Mouse (Mus musculus): Measurements from ENCODE around the gene Ccser1. TPM values are rescaled to one million over a fixed set of nuclear protein-coding genes. Genes with fewer than 3 reads are reported as not detected.

Ccser1 gene
- polyA plus RNA-seq, 1 experiment: not detected

DNA sequence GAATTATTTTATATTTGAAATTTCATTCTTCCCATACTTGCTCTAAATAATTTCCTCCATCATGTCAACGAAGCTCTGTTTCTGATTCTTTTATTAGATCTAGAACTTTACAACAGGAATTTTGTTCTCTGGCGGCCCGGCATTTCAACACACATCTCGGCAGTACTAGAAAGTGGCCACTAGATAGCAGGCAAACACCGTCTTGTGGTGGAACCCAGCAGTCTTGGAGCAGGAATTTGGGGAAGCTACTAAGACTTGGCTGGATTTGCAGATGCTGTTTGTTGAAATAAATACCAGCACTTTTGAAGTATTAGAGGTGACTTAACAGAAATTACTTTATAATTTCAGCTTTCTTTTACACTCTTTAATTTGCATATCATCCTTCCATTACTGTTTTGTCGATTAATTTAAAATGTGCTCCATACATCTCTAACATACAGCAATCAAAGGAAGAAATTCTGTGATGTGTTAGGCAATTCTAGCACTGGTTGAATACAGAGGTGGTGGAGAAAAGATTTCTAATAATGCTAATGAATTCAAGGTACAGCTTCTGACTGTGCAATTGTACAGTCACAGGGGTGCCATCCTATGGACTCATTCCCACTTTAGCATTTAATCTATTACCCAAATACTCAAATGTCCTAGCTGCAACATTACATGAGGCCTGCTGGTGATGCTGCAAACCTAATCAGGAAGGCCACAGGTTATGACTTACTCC, 135.9 kb downstream of the Ccser1 start:
- TF ChIP-seq GATA1 (IDR thresholded peaks at IDR 0.05; ENCODE audit: low read length): no peak

DNA sequence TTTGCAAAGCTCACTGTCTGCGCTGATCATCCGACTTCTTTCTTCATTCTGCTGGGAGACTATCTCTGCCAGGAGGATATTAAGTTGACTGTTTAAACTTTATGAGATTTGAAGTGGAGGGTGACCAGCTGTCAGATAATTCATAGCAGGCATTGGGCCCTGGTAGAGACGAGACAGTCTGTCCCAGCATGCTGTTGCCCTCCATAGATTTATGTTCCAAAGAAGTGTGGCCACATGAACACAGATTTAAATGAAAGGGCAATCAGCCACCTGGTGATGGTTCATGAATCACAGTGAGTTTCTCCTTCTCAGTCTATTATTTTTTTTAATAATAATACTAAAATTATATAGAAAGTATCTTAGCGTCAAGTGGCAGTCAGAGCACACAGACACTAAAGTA, 140.7 kb downstream of the Ccser1 start:
- no peak for TF ChIP-seq GATA1 (IDR thresholded peaks at IDR 0.05; ENCODE audit: low read length)

DNA sequence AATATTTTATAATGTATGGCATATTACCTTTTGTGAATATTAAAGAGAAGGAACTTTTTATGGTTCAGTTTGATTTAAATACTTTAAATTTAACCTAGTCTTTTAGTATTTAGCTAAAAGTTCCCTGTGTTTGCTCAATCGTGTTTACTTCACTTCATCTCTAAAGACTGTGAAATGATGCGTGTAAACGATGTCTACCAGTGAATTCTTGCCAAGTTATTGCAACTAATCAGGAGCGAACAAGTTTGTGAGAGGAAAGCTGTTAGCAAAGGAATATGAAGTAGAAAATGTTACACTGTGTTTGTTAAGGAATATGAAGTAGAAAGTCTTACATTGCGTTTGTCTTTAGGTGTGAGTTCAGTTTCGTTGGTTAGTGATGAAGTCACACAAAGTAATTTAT, 142.2 kb downstream of the Ccser1 start:
- TF ChIP-seq GATA1 (IDR thresholded peaks at IDR 0.05; ENCODE audit: low read length): no peak

DNA sequence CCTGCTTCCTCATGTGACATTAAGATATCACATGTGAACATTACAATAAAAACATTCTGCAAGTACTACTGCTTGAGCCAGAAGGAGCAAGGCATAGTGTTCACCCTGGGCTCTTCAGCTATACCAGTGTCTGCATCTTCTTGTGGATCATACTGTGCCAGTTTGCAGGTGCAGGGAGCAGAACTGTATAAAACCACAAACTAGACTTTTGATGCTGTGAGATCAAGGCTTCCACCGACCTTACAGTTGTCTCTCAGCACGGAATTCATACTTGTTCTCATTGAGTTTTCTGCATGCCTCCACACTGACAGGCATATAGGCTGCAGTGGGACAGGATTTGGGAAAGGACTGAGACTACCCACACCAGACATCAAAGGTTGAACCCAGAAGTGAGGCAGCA, 146.0 kb downstream of the Ccser1 start:
- TF ChIP-seq GATA1 (IDR thresholded peaks at IDR 0.05; ENCODE audit: low read length): no peak

DNA sequence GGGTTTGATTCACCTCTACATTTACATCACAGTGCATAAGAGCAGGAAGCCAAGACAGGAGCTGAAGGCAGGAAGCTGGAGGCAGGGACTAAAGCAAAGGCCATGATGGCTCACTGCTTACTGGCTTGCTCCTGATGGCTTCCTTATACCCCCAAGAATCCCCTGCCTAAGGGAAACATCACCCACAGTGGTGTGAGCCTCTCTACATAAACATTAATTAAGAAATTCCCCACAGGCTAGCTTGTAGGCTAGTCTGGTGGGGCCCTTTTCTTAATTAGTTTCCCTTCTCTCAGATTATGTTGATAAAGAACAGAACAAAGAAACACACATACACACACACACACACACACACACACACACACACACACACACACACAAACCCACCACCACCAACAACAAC, 148.9 kb downstream of the Ccser1 start:
- TF ChIP-seq GATA1 (IDR thresholded peaks at IDR 0.05; ENCODE audit: low read length): no peak

DNA sequence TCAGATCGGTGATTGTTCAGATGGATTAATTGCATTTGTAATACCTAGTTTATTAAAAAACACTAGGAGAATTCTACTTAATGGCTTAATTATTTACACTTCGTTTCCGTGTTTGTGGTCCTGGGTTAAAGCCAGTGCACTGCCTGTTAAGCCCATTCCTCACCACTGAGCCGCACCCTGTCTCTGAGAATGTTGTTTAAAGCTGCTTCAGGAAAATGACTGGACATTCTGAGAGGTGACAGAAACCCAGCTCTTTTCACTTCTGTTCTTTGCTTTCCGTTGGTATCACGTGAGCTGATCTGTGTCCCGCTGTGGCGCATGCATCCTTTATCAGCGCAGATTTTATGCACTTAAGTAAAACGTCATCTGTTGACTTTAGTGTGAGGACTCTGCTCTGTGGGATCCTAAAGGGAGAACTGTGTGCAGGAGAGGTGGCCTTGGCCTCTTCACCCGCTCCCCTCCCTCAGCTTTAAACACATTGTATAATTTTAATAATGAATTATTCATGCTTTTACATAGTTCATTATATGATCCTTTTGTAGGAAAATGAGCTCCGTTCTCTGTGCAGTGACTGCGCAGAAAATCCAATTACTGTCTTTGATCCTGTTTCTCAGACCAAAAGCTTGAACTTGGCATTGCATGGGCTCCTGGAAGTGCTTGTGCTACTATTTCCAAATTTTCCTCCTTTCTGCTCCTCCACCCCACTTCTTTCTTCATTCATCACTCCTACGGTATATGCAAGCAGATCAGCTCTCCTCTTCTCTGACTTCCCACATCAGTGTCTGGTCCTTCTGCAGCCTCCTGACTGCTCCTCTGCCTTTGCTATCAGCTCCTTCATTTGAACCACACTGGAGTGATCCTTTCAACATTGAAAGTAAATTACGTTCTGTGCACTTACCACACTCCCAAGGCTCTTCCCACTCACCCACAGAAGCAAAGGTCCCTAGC, 149.7 kb downstream of the Ccser1 start:
- TF ChIP-seq GATA1 (IDR thresholded peaks at IDR 0.05; ENCODE audit: low read length): no peak

DNA sequence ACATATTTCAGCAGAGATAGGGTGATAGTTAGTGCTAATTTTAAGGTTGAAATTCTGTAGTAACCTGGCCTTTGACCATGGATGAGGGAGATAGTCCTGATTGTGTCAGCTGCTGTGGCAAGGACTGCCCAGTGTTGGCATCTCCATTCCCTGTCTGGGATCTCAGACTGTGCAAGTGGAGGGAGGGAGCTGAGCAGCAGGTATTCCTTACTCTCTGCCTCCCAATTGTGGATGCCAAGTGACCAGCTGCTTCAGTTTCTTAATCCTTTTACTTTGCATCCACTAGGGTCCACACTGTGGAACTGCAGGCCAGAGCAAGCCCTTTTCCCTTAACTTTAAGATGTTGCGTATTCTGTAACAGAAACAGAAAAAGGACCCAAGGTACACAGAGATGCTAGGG, 154.3 kb downstream of the Ccser1 start:
- no peak for TF ChIP-seq GATA1 (IDR thresholded peaks at IDR 0.05; ENCODE audit: low read length)

DNA sequence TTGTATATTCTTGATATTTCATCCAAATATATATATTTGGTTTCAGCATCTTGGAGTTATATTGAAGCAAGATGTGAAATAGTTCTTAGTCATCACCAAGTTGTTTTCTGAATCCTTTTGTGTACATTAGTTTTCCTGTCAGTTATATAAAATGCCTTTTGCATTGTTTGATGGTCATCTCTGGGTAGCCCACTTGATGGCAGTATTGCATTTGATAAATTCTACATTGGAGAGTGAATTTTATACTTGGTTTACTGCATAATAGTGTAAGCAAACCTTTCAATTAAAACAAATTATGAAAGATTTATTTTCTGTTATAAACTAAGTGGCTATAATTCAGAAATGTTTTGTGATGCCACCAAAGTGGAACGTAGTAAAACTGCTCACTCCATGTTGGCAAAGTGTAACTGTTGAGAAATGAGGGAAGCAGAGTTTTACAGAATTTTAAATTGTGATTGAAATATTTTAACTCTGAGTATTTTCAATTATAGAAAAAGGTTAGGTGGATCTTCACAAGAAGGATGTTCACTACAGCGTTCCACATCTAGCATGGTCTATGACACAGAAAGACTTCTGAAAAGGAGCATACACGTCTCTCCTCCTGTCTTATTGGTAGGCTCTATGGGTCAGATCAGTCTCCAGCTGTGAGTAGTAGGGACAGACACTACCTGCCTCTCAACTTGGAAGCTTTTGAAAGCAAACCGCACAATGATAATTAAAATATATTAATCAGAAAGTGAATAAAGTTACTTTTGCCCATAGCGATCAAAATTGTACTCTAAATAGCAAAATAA, 167.1 kb downstream of the Ccser1 start:
- no peak for TF ChIP-seq GATA1 (IDR thresholded peaks at IDR 0.05; ENCODE audit: low read length)

DNA sequence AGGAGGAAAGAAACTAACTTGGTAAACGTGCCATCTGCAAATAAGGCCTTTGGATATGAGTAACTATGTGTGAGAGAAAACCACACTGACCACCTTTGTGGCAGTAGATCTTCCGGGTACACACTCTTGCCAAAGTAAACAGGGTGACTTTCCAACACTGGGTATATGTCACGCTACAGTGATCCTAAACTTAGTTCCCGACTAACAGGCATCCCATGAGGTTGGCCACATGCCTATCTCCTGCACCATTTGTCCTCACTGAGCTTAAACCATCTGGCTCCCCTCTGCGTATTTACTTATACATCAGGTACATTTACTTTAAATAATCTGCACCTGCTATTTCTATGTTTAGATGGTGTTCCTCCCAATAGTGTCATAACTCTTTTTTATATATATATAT, 183.6 kb downstream of the Ccser1 start:
- no peak for TF ChIP-seq GATA1 (IDR thresholded peaks at IDR 0.05; ENCODE audit: low read length)

DNA sequence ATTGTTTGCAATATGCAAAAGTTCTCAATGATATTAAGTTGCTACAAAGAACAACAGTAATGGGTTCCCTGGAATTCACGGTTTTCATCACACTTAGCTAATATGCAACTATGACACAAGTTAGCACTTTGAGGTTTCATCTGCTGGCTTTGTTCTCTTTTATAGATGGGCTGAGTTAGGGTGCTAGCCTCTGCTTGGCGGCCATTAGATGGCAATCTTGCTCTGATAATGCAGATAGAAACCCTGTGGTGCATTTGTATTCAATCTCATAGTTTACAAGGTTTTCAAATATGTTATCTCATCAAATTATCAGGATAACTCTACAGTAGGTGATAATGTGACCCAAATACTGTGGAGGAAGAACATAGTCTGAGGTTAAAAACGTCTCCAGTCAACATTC, 202.4 kb downstream of the Ccser1 start:
- no peak for TF ChIP-seq GATA1 (IDR thresholded peaks at IDR 0.05; ENCODE audit: low read length)

DNA sequence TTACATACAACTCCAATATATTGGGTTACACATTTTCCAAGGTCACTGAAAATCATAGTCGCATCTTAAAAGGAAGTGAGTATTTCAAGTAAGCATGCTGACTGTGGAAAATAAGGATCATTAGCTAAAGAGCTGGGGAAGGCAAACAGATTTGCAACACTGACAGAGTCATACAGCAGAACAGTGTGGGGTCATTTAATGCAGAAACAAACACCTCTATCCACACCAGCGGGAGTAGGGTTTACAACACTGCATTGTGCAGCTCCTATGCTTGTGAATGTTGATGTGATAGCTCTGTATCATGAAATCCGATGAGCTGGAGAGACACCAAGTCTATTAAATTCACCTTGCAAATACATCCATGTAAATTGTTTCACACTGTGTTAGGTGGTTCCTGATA, 202.9 kb downstream of the Ccser1 start:
- no peak for TF ChIP-seq GATA1 (IDR thresholded peaks at IDR 0.05; ENCODE audit: low read length)

DNA sequence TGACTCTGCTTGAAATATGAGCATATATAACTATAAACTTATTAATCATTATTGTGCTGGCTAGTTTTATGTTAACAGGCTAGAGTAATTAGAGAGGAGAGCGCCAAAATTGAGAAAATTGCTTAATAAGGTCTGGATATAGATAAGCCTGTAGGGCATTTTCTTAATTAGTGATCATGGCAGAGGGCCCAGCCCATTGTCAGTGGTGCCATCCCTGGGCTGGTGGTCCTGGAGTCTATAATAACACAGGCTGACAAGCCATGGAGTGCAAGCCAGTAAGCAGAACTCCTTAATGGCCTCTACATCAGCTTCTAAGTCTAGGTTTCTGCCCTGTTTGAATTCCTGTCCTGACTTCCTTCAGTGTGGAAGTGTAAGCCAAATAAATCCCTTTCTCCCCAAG, 206.9 kb downstream of the Ccser1 start:
- no peak for TF ChIP-seq GATA1 (IDR thresholded peaks at IDR 0.05; ENCODE audit: low read length)

DNA sequence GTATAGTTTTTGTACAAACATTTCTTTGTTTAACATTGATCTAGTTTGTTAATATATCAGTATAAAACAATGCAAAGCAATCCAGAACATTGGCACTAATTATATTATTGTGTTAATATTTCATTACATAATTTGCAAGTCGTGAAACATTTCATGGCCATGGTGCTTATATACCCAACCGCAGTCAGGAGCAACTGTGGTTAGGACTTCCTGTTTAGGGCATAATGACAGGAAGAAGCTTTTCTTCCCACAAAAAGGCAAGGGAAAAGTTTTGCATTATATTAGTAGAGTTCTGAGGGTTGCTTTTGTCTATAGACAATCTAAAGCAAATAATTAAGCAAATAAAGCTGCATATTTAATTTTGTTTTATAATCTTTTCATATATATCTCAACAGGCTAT, 247.4 kb downstream of the Ccser1 start:
- TF ChIP-seq GATA1 (IDR thresholded peaks at IDR 0.05; ENCODE audit: low read length): no peak

DNA sequence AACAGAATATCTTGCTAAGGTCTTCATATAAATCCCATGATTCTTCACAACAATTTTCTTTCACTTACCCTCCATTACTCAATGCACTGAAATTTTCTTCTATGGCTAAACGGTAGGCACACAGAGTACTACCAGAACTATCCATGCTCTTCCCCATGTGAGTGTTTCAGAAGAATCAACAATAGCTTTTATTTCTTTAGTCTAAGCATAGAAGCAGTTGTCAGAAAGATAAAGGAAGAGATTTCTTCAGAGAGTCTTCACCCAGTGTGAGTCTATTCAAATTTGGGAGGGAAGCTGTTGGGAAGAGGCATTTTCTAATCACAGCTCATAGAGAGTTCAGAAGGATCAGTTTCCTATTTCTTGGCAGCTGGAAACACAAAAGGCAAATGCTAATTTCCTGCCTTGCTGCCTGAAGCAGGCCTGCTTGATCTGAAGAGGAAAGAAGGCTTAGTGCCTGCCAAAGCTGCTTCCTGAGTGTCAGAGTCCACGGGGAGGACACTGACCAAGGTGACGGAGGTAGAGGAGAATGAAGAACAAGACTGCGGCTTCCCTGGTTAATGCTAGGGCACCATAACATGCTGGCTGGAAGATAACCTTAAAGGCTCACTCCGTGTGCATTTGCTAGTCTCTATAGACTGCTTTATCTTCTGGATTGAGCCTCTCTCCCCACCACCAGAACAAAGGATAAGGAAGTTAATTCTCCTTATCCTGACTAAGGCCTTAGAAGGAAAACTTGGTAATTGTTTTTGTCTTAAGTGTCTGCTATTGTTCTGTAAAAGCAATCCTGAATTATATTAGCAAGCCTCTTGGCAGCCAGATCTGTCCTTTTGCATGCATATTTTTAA, 251.0 kb downstream of the Ccser1 start:
- TF ChIP-seq GATA1 (IDR thresholded peaks at IDR 0.05; ENCODE audit: low read length): no peak

DNA sequence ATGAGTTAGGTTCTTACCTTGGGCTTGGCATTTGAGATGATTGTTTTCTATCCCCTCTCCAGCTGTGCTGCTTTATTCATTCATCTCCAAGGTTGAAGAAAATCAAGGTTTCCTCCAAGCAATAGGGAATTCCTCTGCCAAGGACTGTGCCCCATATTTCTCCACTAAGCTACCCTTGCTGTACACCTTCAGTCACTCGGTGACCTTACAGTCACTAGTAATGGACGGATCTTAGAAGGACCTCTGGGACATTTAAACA, 251.5 kb downstream of the Ccser1 start:
- no peak for TF ChIP-seq GATA1 (IDR thresholded peaks at IDR 0.05; ENCODE audit: low read length)
